Mouse (Mus musculus) ES-Bruce4 (cell line): ENCODE data around the gene P2ry2.

Experiments used
- CTCF ChIP-seq: IDR thresholded peaks from one replicate; pipeline ENCODE4 v1.8.1; 2011; ENCODE audit warnings: low read depth, low read length
- POLR2A ChIP-seq: IDR thresholded peaks from one replicate; pipeline ENCODE4 v1.8.1; 2011; ENCODE audit warnings: low read length; ENCODE audit not compliant: insufficient read depth

DNA sequence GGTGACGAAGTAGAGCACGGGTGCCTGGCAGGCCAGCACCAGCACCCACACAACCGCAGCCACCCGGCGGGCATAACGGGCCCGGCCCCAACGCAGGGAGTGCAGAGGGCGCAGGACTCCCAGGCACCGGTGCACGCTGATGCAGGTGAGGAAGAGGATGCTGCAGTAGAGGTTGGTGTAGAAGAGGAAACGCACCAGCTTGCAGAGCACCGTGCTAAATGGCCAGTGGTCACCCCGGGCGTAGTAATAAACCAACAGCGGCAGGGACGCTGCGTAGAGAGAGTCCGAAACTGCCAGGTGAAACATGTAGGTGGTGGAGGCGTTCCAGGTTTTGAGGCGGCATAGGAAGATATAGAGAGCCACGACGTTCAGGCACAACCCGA, 14.1 kb downstream of the P2ry2 start:
- TF ChIP-seq CTCF, result no peak
- no peak for TF ChIP-seq POLR2A
